Comparison of ENCODE assay signal across 7 mouse cellular contexts in the genomic region with DNA sequence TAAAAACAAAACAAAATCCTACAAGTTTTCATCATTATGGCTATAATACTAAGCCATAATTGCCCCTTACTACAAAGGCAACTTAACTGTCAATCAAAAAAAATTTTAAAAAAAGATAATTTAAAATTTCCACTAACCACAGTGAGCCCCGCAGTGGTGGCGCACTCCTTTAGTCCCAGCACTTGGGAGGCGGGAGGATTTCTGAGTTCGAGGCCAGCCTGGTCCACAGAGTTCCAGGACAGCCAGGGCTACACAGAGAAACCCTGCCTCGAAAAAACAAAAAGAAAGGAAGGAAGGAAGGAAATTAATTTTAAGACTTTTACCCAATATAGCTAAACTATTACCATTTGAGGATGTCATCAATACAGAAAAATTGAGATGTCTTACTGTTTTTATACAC. TPM values are rescaled to one million over a fixed set of nuclear protein-coding genes. Genes with fewer than 3 reads are reported as not detected.
DNase-seq lines count a peak whose midpoint lies in the region; ATAC-seq and TF ChIP-seq lines count a peak whose summit lies in the region.

No protein-coding gene starts in this region.

- peak overlapping the region; percentile 86 for H3K27ac ChIP-seq in lung, postnatal 0 days (ENCODE audit: low read length)
- no peak overlapping the region for H3K27ac ChIP-seq in embryonic fibroblast, embryonic 13.5 days (ENCODE audit: insufficient read depth, low read length)
- no peak overlapping the region for H3K27ac ChIP-seq in limb, embryonic 12.5 days
- H3K27ac ChIP-seq in small intestine, adult 2 months (ENCODE audit: insufficient read depth, low read depth, low read length) = no peak overlapping the region

- H3K4me1 ChIP-seq in lung, postnatal 0 days (ENCODE audit: insufficient read depth, low read depth, low read length) = no peaks in the 10 kb centered on the region
- H3K4me1 ChIP-seq in embryonic fibroblast, embryonic 13.5 days (ENCODE audit: control insufficient read depth, insufficient read depth, low read length) = peaks cover 2% of the 10 kb centered on the region; the same call in 1 of the 2 replicates
- peaks cover 14% of the 10 kb centered on the region for H3K4me1 ChIP-seq in limb, embryonic 12.5 days (replicated peaks)
- peaks cover 5% of the 10 kb centered on the region; the same call in 1 of the 2 replicates for H3K4me1 ChIP-seq in small intestine, adult 2 months (ENCODE audit: control insufficient read depth, insufficient read depth, insufficient read length, low read length)

- H3K27me3 ChIP-seq in lung, postnatal 0 days (replicated peaks; ENCODE audit: insufficient read depth, low read length) = no peaks in the 10 kb centered on the region
- no peaks in the 10 kb centered on the region for H3K27me3 ChIP-seq in limb, embryonic 12.5 days
- H3K27me3 ChIP-seq in small intestine, adult 2 months (ENCODE audit: control insufficient read depth, insufficient read depth, low read length) = no peaks in the 10 kb centered on the region

- no peak for ATAC-seq in lung, postnatal 0 days
- ATAC-seq in limb, embryonic 12.5 days (ENCODE audit: insufficient number of reproducible peaks, insufficient read depth, low FRiP score, low TSS enrichment, low read depth) = no peak

- no peaks in the 10 kb centered on the region for H3K9me3 ChIP-seq in lung, postnatal 0 days (ENCODE audit: low read length)
- no peaks in the 10 kb centered on the region for H3K9me3 ChIP-seq in limb, embryonic 12.5 days

- no peak for TF ChIP-seq EP300 in lung, postnatal 0 days (IDR thresholded peaks at IDR 0.05)

- peak overlapping the region; percentile 81 for H3K4me3 ChIP-seq in lung, postnatal 0 days (ENCODE audit: low read depth, low read length)
- peak overlapping the region; percentile 68 for H3K4me3 ChIP-seq in embryonic fibroblast, embryonic 13.5 days (ENCODE audit: insufficient read depth, low read length)
- H3K4me3 ChIP-seq in limb, embryonic 12.5 days (replicated peaks) = peak overlapping the region; percentile 99
- peak overlapping the region; percentile 53 for H3K4me3 ChIP-seq in small intestine, adult 2 months (ENCODE audit: low read depth, low read length)

- TF ChIP-seq CTCF in lung, postnatal 0 days (IDR thresholded peaks at IDR 0.05) = no peak
- no peak for TF ChIP-seq CTCF in embryonic fibroblast, embryonic 13.5 days (IDR thresholded peaks at IDR 0.05; ENCODE audit: borderline replicate concordance, insufficient read depth, low read length)
- TF ChIP-seq CTCF in small intestine, adult 2 months (IDR thresholded peaks at IDR 0.05; ENCODE audit: extremely low read depth, insufficient read length, insufficient replicate concordance, low read depth, low read length) = no peak

- H3K36me3 ChIP-seq in lung, postnatal 0 days (ENCODE audit: insufficient read depth, low read length) = peaks cover 15% of the 10 kb centered on the region
- H3K36me3 ChIP-seq in limb, embryonic 12.5 days = peaks cover 42% of the 10 kb centered on the region
- H3K36me3 ChIP-seq in small intestine, adult 2 months (ENCODE audit: control insufficient read depth, insufficient read depth, low read length) = peaks cover 32% of the 10 kb centered on the region

- H3K9ac ChIP-seq in lung, postnatal 0 days (replicated peaks; ENCODE audit: low read depth) = peak overlapping the region; percentile 66; the same call in 1 of the 2 replicates
- H3K9ac ChIP-seq in limb, embryonic 12.5 days (replicated peaks) = peak overlapping the region; percentile 90

- no peak for TF ChIP-seq POLR2A in embryonic fibroblast, embryonic 13.5 days (IDR thresholded peaks at IDR 0.05; ENCODE audit: low read depth, low read length)
- TF ChIP-seq POLR2A in small intestine, adult 2 months (IDR thresholded peaks at IDR 0.05; ENCODE audit: low read depth, low read length) = no peak

- peak overlapping the region; percentile 85 for H3K4me2 ChIP-seq in lung, postnatal 0 days (replicated peaks; ENCODE audit: low read depth, low read length)
- peak overlapping the region; percentile 66 for H3K4me2 ChIP-seq in limb, embryonic 12.5 days

- 11% methylated on average over 5 of the region's 5 CpGs for WGBS in lung, postnatal 0 days
- WGBS in limb, embryonic 12.5 days = 22% methylated on average over 5 of the region's 5 CpGs
- 27% methylated on average over 5 of the region's 5 CpGs for WGBS in small intestine, adult 2 months

- no peak for DNase-seq in lung, postnatal 0 days (ENCODE audit: low spot score)
- no peak for DNase-seq in lung, postnatal 10 days
- no peak for DNase-seq in right cerebral cortex, postnatal 36 days (ENCODE audit: low spot score in 2 of 2)
- DNase-seq in cerebellum, adult 9-11 months = no peak

RNA-seq across cellular contexts. Expression of gene Kpna2, which starts 1.4 kb away (rescaled TPM):
- polyA plus RNA-seq in lung, postnatal 0 days (2015; fragmentation: Nextera tagmentation; extraction: Ambion mirVana) = 83.6 and 97.1 TPM in 2 replicates
- 215 and 225 TPM in 2 replicates for polyA plus RNA-seq in embryonic fibroblast, embryonic 13.5 days (2011; ENCODE audit: insufficient read length, low read depth, missing spikeins)
- polyA plus RNA-seq in limb, embryonic 12.5 days (2016; fragmentation: Nextera tagmentation; extraction: Ambion mirVana) = 501 and 513 TPM in 2 replicates
- polyA plus RNA-seq in small intestine, adult 2 months (2012; rRNA removed) = 11.9 and 15.2 TPM in 2 replicates

RNA-seq across cellular contexts. Expression of gene 1810010H24Rik, which starts 27.5 kb away (rescaled TPM):
- polyA plus RNA-seq in lung, postnatal 0 days (2015; fragmentation: Nextera tagmentation; extraction: Ambion mirVana) = 51.8 and 56.2 TPM in 2 replicates
- polyA plus RNA-seq in embryonic fibroblast, embryonic 13.5 days (2011; ENCODE audit: insufficient read length, low read depth, missing spikeins) = 0.60 and 1.4 TPM in 2 replicates
- polyA plus RNA-seq in limb, embryonic 12.5 days (2016; fragmentation: Nextera tagmentation; extraction: Ambion mirVana) = 1.8 and 2.0 TPM in 2 replicates
- polyA plus RNA-seq in small intestine, adult 2 months (2012; rRNA removed) = 1.3 and 2.7 TPM in 2 replicates

Comparison
In these comparisons a context has a peak if more than half of its experiments do, and no peak if none do; other contexts are left out.
1. RNA of gene 1810010H24Rik, which starts 27.5 kb away (polyA plus RNA-seq): 51.8 to 56.2 TPM in lung, postnatal 0 days; 1.3 to 2.7 TPM in small intestine, adult 2 months, 1.8 to 2.0 TPM in limb, embryonic 12.5 days and 0.60 to 1.4 TPM in embryonic fibroblast, embryonic 13.5 days; every median in the first group is over 10 times any median in the second.
2. Peak in every context shown above with its lines, with median percentiles within 50 percentile points of each other: H3K4me3 ChIP-seq.